Mouse (Mus musculus) ES-E14 (cell line): ENCODE measurements around the gene H3f3a.
A peak's percentile ranks its signal among the peaks of the same experiment; 100 is the strongest.

Source experiments
- CHD2 ChIP-seq: IDR thresholded peaks from 2 replicates; pipeline ENCODE4 v1.6.1; 2014; ENCODE audit warnings: mild to moderate bottlenecking, low read depth, low read length, inconsistent platforms
- HCFC1 ChIP-seq: IDR thresholded peaks from 2 replicates; pipeline ENCODE4 v1.6.1; 2012; ENCODE audit warnings: low read length, inconsistent platforms, borderline replicate concordance; ENCODE audit not compliant: insufficient read depth

GRCm38 (mm10) chr1:180793445-180794117 is 20.2 kb downstream of the H3f3a start:
- TF ChIP-seq CHD2: no peak
- 0 out of 2 replicates have a peak, but pooled peaks have one; percentile 28 for TF ChIP-seq HCFC1
